Mouse (Mus musculus) G1E (cell line): Measurements from ENCODE around the gene 1500015O10Rik.

Experiments
- CTCF ChIP-seq: IDR thresholded peaks from 2 replicates; pipeline ENCODE4 v1.5.1; 2012; ENCODE audit warnings: low read depth, low read length, inconsistent platforms, mixed read lengths
- POLR2AphosphoS5 ChIP-seq: IDR thresholded peaks from 2 replicates; pipeline ENCODE4 v1.6.1; 2012; ENCODE audit warnings: low read depth, low read length, inconsistent platforms; ENCODE audit not compliant: insufficient replicate concordance
- TAL1 ChIP-seq: conservative IDR thresholded peaks from 2 replicates; pipeline ENCODE4 v1.6.1; 2012; ENCODE audit warnings: low read depth, low read length, inconsistent platforms, mixed read lengths

DNA sequence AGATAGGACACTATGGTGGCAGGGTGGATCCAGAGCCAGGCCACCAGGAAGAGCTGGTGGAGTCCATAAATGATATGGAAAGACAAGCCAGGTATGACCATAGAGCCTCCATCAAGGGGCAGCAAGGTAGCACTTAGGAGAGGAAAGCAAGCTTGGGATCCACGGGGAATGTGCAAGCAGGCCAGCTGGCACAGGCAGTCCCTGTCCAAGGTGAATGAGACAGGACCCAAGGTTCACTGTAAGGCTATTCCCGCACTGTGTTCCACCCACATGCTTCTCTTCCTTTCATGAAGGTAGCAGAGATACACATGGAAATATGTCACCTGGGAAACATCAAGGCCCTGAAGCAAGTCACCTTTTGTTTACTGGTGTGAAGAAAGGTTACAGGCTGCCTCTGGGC lies 34.1 kb downstream of the 1500015O10Rik start:
- TF ChIP-seq CTCF, result no peak
- TF ChIP-seq POLR2AphosphoS5, result no peak
- no peak for TF ChIP-seq TAL1
